Mouse (Mus musculus) small intestine, adult 2 months (tissue): Measurements from ENCODE around the gene Rbm39.

Experiments
- CTCF ChIP-seq: fragments of 200-500 bp; IDR thresholded peaks from 2 replicates; pipeline ENCODE4 v1.5.1; 2012; ENCODE audit warnings: low read depth, mild to moderate bottlenecking, control low read depth, inconsistent platforms, low read length, moderate library complexity, mixed read lengths; ENCODE audit not compliant: insufficient replicate concordance, insufficient read length; ENCODE audit errors: extremely low read depth
- POLR2A ChIP-seq: fragments of 200-500 bp; IDR thresholded peaks from 2 replicates; pipeline ENCODE4 v1.6.1; 2012; ENCODE audit warnings: low read depth, mild to moderate bottlenecking, control low read depth, inconsistent platforms, low read length, moderate library complexity

- TF ChIP-seq POLR2A, result no peak
- no peak for TF ChIP-seq CTCF
Measured at GRCm38 (mm10) chr2:156199944-156200343, 19.9 kb upstream of the Rbm39 start.
